Mouse (Mus musculus): ENCODE data around the gene Gm15155. TPM values are rescaled to one million over a fixed set of nuclear protein-coding genes. Genes with fewer than 3 reads are reported as not detected.

Gm15155 gene
- polyA plus RNA-seq (2012; rRNA removed), result not detected in 2 replicates

DNA sequence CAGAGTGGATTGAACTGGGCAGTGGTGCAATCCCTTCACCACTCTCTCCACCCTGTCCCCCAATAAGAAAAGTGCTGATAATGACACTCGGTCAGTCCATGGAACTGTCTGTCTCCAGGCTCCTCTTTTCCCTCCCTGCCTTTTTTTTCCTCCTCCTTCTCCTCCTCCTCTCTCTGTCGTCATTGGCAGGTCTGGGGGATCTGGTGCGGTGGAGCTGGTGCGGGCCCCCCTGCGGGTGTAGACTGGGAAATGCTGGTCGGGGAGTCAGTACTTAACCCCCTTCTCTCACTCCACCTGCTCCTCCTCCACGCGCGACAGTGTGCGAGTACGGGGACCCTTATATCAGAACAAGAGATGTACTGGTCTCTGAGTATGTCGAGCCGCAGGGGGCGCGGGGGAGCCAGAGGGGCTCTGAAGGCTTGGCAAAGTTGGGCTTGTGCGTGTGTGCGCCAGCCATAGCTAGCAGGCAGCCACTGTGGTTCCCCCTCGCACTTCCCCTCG, at the start of gene Gm15155:
Gene Gm15155, plus strand, starts transcription at position 401 of the 501 bp plus-strand sequence.
- Histone ChIP-seq H3K4me3 (ENCODE audit: extremely low read depth, insufficient read depth, insufficient read length) (peak within 1 kb of the TSS; percentile 18; the same call in 1 of the 2 replicates), H3K27ac (ENCODE audit: insufficient read depth, low read length) (no peak within 1 kb of the TSS), H3K27me3 (ENCODE audit: control insufficient read depth, insufficient read depth, low read length) (peaks cover 3% of the 10 kb centered on the region; the same call in 1 of the 2 replicates), H3K4me1 (ENCODE audit: control insufficient read depth, insufficient read depth, insufficient read length) (no peaks in the 10 kb centered on the region), H3K36me3 (ENCODE audit: control insufficient read depth, insufficient read depth, low read length) (no peaks in the 10 kb centered on the region)
- no peak for DNase-seq (ENCODE audit: low read depth in 1 of 2, low spot score in 2 of 2)
- TF ChIP-seq CTCF (IDR thresholded peaks at IDR 0.05; ENCODE audit: extremely low read depth, insufficient read depth, insufficient read length, insufficient replicate concordance), result no peak
- no peak for TF ChIP-seq POLR2A (IDR thresholded peaks at IDR 0.05; ENCODE audit: low read depth, low read length)
- WGBS, result 15% methylated on average over 19 of the region's 19 CpGs

DNA sequence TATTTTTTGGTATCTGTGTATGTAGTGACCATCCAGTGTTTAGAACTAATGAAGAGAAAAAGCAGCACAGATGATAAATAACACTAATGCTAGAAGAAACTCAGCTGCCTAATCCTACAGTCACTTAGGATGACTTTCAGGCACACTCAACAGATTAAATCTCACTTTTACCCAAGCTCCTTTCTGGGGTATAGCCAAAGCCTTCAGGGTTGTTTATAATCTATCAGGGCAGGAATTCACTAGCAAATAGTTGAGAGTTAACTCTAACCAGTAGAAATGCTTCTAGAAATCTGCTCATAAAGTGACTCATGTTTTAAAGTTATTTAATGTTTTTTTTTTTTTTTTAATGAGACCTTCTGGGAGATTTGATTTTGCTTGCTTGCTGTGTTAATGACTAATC, 44.8 kb upstream of the Gm15155 start:
- H3K27ac ChIP-seq (ENCODE audit: insufficient read depth, low read length), result no peak overlapping the region
- H3K4me3 ChIP-seq (ENCODE audit: extremely low read depth, insufficient read depth, insufficient read length), result no peak overlapping the region
- no peak for DNase-seq (ENCODE audit: low read depth in 1 of 2, low spot score in 2 of 2)
- no peaks in the 10 kb centered on the region for H3K27me3 ChIP-seq (ENCODE audit: control insufficient read depth, insufficient read depth, low read length)
- H3K4me1 ChIP-seq (ENCODE audit: control insufficient read depth, insufficient read depth, insufficient read length), result no peaks in the 10 kb centered on the region
- TF ChIP-seq CTCF (IDR thresholded peaks at IDR 0.05; ENCODE audit: extremely low read depth, insufficient read depth, insufficient read length, insufficient replicate concordance), result no peak
- TF ChIP-seq POLR2A (IDR thresholded peaks at IDR 0.05; ENCODE audit: low read depth, low read length), result no peak
- no peaks in the 10 kb centered on the region for H3K36me3 ChIP-seq (ENCODE audit: control insufficient read depth, insufficient read depth, low read length)

DNA sequence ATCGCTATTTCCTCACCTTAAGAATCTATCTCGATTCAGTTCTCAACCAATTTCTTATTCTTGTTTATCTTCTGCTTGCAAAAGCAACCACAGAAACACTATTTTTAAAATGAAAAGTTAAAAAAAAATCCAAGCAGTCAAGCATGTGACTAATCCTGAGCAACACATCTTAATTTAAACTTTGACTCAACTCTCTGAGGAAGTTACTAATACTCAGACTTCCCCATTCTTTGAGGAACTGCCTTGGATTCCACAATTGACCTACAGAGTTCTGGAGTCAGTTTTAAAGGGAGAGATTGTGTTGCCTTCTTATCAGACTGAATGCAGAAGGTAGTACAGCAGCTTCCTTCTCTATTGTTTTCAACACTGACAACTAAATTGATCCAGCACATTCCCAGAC, 40.0 kb upstream of the Gm15155 start:
- DNase-seq (ENCODE audit: low read depth in 1 of 2, low spot score in 2 of 2), result no peak
- Histone ChIP-seq H3K4me3 (ENCODE audit: extremely low read depth, insufficient read depth, insufficient read length) (no peak overlapping the region), H3K27me3 (ENCODE audit: control insufficient read depth, insufficient read depth, low read length) (no peaks in the 10 kb centered on the region), H3K4me1 (ENCODE audit: control insufficient read depth, insufficient read depth, insufficient read length) (no peaks in the 10 kb centered on the region), H3K36me3 (ENCODE audit: control insufficient read depth, insufficient read depth, low read length) (no peaks in the 10 kb centered on the region), H3K27ac (ENCODE audit: insufficient read depth, low read length) (no peak overlapping the region)
- 36% methylated on average over 2 of the region's 2 CpGs for WGBS
- TF ChIP-seq CTCF (IDR thresholded peaks at IDR 0.05; ENCODE audit: extremely low read depth, insufficient read depth, insufficient read length, insufficient replicate concordance), result no peak
- TF ChIP-seq POLR2A (IDR thresholded peaks at IDR 0.05; ENCODE audit: low read depth, low read length), result no peak

DNA sequence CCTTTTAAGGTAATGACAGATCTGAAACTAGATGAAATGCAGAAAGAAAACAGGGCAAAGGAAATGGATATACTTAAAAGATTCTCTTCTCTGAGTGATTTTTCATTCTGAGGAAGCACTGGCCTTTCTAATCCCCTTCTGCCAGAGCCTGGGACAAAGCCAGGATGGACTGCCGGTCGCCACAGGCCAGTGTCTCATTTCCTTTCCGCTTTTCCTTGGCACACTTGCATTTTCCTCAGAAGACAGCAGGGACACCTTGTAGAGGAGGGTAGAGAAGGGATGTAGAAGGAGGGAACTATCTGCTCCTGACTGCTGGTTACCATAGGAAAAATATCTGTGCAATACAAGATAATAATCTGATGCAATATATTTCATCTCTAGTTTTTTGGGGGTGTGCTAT, 33.1 kb upstream of the Gm15155 start:
- Histone ChIP-seq H3K4me1 (ENCODE audit: control insufficient read depth, insufficient read depth, insufficient read length) (no peaks in the 10 kb centered on the region), H3K4me3 (ENCODE audit: extremely low read depth, insufficient read depth, insufficient read length) (no peak overlapping the region), H3K27ac (ENCODE audit: insufficient read depth, low read length) (no peak overlapping the region), H3K36me3 (ENCODE audit: control insufficient read depth, insufficient read depth, low read length) (no peaks in the 10 kb centered on the region), H3K27me3 (ENCODE audit: control insufficient read depth, insufficient read depth, low read length) (no peaks in the 10 kb centered on the region)
- TF ChIP-seq CTCF (IDR thresholded peaks at IDR 0.05; ENCODE audit: extremely low read depth, insufficient read depth, insufficient read length, insufficient replicate concordance), result no peak
- no peak for TF ChIP-seq POLR2A (IDR thresholded peaks at IDR 0.05; ENCODE audit: low read depth, low read length)
- no peak for DNase-seq (ENCODE audit: low read depth in 1 of 2, low spot score in 2 of 2)
- 78% methylated on average over 3 of the region's 3 CpGs for WGBS

DNA sequence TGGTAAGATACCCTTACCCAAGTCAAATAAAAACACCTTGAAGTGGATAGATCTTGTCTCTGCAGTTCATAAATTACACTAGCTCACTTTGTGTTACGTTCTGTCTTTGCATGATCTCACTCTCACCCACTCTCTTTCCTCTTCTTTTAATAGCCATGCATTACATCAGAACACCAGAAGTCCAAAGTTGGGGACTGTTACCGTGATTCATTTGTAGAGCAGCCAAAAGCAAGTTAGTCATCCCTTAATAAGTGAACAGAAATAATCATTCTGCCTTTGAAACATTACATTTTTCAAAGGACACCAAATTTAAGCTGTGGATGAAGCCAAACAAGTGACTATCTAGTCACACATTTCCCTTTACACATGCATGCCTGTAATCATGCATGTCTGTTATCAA, 32.1 kb upstream of the Gm15155 start:
- DNase-seq (ENCODE audit: low read depth in 1 of 2, low spot score in 2 of 2), result no peak
- Histone ChIP-seq H3K27me3 (ENCODE audit: control insufficient read depth, insufficient read depth, low read length) (no peaks in the 10 kb centered on the region), H3K36me3 (ENCODE audit: control insufficient read depth, insufficient read depth, low read length) (no peaks in the 10 kb centered on the region), H3K4me3 (ENCODE audit: extremely low read depth, insufficient read depth, insufficient read length) (no peak overlapping the region), H3K4me1 (ENCODE audit: control insufficient read depth, insufficient read depth, insufficient read length) (no peaks in the 10 kb centered on the region), H3K27ac (ENCODE audit: insufficient read depth, low read length) (no peak overlapping the region)
- WGBS, result 69% methylated on average over 2 of the region's 2 CpGs
- TF ChIP-seq POLR2A (IDR thresholded peaks at IDR 0.05; ENCODE audit: low read depth, low read length) (no peak), CTCF (IDR thresholded peaks at IDR 0.05; ENCODE audit: extremely low read depth, insufficient read depth, insufficient read length, insufficient replicate concordance) (no peak)

DNA sequence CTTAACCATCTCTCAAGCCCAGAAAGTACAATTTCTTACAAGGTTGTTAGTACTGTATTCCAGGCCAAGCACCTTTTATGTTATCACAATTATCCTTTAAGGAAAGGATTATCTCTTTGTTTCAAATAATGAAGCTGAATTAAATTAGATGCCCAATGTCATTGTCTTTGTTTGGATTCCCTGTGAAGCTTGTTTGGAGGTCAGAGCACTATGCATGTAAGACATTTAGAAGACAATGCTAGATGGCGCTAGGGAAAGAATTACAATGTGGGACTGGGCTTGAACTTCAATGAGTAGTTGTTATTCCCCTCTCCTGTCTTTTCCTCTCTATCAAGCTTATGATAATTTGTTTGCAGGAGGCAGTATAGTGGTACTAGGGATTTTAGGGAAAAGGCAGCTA, 29.9 kb upstream of the Gm15155 start:
- TF ChIP-seq CTCF (IDR thresholded peaks at IDR 0.05; ENCODE audit: extremely low read depth, insufficient read depth, insufficient read length, insufficient replicate concordance), result no peak
- Histone ChIP-seq H3K4me1 (ENCODE audit: control insufficient read depth, insufficient read depth, insufficient read length) (no peaks in the 10 kb centered on the region), H3K27me3 (ENCODE audit: control insufficient read depth, insufficient read depth, low read length) (no peaks in the 10 kb centered on the region), H3K36me3 (ENCODE audit: control insufficient read depth, insufficient read depth, low read length) (no peaks in the 10 kb centered on the region), H3K4me3 (ENCODE audit: extremely low read depth, insufficient read depth, insufficient read length) (no peak overlapping the region), H3K27ac (ENCODE audit: insufficient read depth, low read length) (no peak overlapping the region)
- 72% methylated on average over 1 of the region's 1 CpGs for WGBS
- DNase-seq (ENCODE audit: low read depth in 1 of 2, low spot score in 2 of 2), result no peak

DNA sequence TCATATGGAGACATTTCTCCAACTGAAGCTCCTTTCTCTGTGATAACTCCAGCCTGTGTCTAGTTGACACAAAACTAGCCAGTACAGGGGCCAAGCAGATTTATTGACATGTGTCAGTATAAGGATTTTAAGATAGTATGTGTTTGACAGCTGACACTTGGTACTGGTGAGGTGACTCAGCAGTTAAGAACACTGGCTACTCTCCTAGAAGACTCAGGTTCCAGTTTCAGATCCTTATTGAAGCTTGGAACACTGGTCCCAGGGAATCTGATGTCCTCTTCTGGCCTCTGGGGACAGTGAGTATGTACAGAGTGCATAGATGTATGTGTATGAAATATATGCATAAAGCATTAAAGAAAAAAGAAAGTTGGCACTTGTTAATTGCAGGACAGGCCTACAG, 28.2 kb upstream of the Gm15155 start:
- no peak for DNase-seq (ENCODE audit: low read depth in 1 of 2, low spot score in 2 of 2)
- H3K4me3 ChIP-seq (ENCODE audit: extremely low read depth, insufficient read depth, insufficient read length), result no peak overlapping the region
- H3K4me1 ChIP-seq (ENCODE audit: control insufficient read depth, insufficient read depth, insufficient read length), result no peaks in the 10 kb centered on the region
- no peak overlapping the region for H3K27ac ChIP-seq (ENCODE audit: insufficient read depth, low read length)
- no peaks in the 10 kb centered on the region for H3K27me3 ChIP-seq (ENCODE audit: control insufficient read depth, insufficient read depth, low read length)
- no peak for TF ChIP-seq CTCF (IDR thresholded peaks at IDR 0.05; ENCODE audit: extremely low read depth, insufficient read depth, insufficient read length, insufficient replicate concordance)
- no peak for TF ChIP-seq POLR2A (IDR thresholded peaks at IDR 0.05; ENCODE audit: low read depth, low read length)
- no peaks in the 10 kb centered on the region for H3K36me3 ChIP-seq (ENCODE audit: control insufficient read depth, insufficient read depth, low read length)

Measured in spleen, adult 2 months (tissue).